Mouse (Mus musculus): Measurements from ENCODE around the gene Olfr44.
A peak's percentile ranks its signal among the peaks of the same experiment; 100 is the strongest.

The Olfr44 gene

GRCm38 (mm10) chr9:39493895-39494294 is at the start of gene Olfr44:
Gene Olfr44 (minus strand): TSS chr9:39493995.
- no peak for DNase-seq

- DNase-seq, result no peak
Observed at GRCm38 (mm10) chr9:39523616-39524285, 30.0 kb upstream of the Olfr44 start.

- no peak for DNase-seq
Observed at GRCm38 (mm10) chr9:39518595-39518994, 24.8 kb upstream of the Olfr44 start.

- no peak for DNase-seq
Observed at GRCm38 (mm10) chr9:39515531-39515930, 21.7 kb upstream of the Olfr44 start, which contains the start of gene Olfr957. Gene Olfr957 (minus strand): TSS chr9:39515809.

- DNase-seq, result no peak
Observed at GRCm38 (mm10) chr9:39509412-39509811, 15.6 kb upstream of the Olfr44 start.

- peak; percentile 77 for DNase-seq
Observed at GRCm38 (mm10) chr9:39508998-39509397, 15.2 kb upstream of the Olfr44 start.

- no peak for DNase-seq
Observed at GRCm38 (mm10) chr9:39471844-39472243, 22.0 kb downstream of the Olfr44 start, which contains the start of gene Olfr955. Gene Olfr955 (minus strand): TSS chr9:39471944.

- no peak for DNase-seq
Observed at GRCm38 (mm10) chr9:39456401-39456800, 37.4 kb downstream of the Olfr44 start, which contains the start of gene Olfr954. Gene Olfr954 (plus strand): TSS chr9:39456701.

Measured in right cerebral cortex, postnatal 4 days (tissue).